Mouse (Mus musculus) liver, postnatal 0 days (tissue): ENCODE results near the gene Sh3gl1.

Source experiments
- CTCF ChIP-seq: sonication (generic); IDR thresholded peaks from 2 replicates; pipeline ENCODE4 v1.5.1; 2016; ENCODE audit warnings: antibody characterized with exemption, low read depth
- EP300 ChIP-seq: IDR thresholded peaks from 2 replicates; pipeline ENCODE4 v1.6.1; 2016; ENCODE audit warnings: antibody characterized with exemption, low read depth, mild to moderate bottlenecking

GRCm38 (mm10) chr17:56016793-56017785 lies 19.3 kb downstream of the Sh3gl1 start:
- TF ChIP-seq CTCF, result no peak
- no peak for TF ChIP-seq EP300
